Mouse (Mus musculus) hindbrain, embryonic 12.5 days (tissue): ENCODE measurements around the gene Mob2. TPM values are rescaled to one million over a fixed set of nuclear protein-coding genes. Genes with fewer than 3 reads are reported as not detected.

Source experiments
- ATAC-seq: fragments of 200-750 bp; cut with Nextera tagmentation; 2 replicates; pipeline ENCODE4 v1.8.0; 2017; ENCODE audit warnings: moderate TSS enrichment; ENCODE audit not compliant: low FRiP score
- H3K27ac ChIP-seq: fragments of 300-500 bp; sonication (generic); 2 replicates; pipeline ENCODE4 v1.5.1; 2016; ENCODE audit warnings: mild to moderate bottlenecking
- H3K27me3 ChIP-seq: fragments of 300-500 bp; sonication (generic); 2 replicates; pipeline ENCODE4 v1.6.1; 2016; ENCODE audit warnings: mild to moderate bottlenecking
- H3K36me3 ChIP-seq: fragments of 300-500 bp; sonication (generic); 2 replicates; pipeline ENCODE4 v1.6.1; 2016; ENCODE audit warnings: mild to moderate bottlenecking
- H3K4me1 ChIP-seq: fragments of 300-500 bp; sonication (generic); 2 replicates; pipeline ENCODE4 v1.6.1; 2016
- H3K4me2 ChIP-seq: fragments of 300-500 bp; sonication (generic); replicated peaks from 2 replicates; pipeline ENCODE4 v1.6.1; 2016; ENCODE audit warnings: mild to moderate bottlenecking
- H3K4me3 ChIP-seq: fragments of 300-500 bp; sonication (generic); 2 replicates; pipeline ENCODE4 v1.5.1; 2016; ENCODE audit warnings: mild to moderate bottlenecking
- H3K9ac ChIP-seq: fragments of 300-500 bp; sonication (generic); 2 replicates; pipeline ENCODE4 v1.6.1; 2016; ENCODE audit warnings: mild to moderate bottlenecking, moderate library complexity
- H3K9me3 ChIP-seq: fragments of 300-500 bp; sonication (generic); replicated peaks from 2 replicates; pipeline ENCODE4 v1.6.1; 2016; ENCODE audit warnings: mild to moderate bottlenecking
- WGBS: fragments of 180-500 bp; shearing (Covaris S2); methylation state at CpG from one replicate; pipeline ENCODE4 v1.1.7; 2016; 5-methylcytosine and 5-hydroxymethylcytosine counted together
- polyA plus RNA-seq: library from polyadenylated mRNA; unstranded; fragments of >200 nt; fragmentation: Nextera tagmentation; extraction: Ambion mirVana; gene quantifications from 2 replicates; pipeline ENCODE4 v1.2.1, GENCODE M21; 2016

Mob2 gene
- polyA plus RNA-seq, 1 experiment from 2014 or later, result 48.0 TPM

- no peak overlapping the region for H3K27ac ChIP-seq
- 82% methylated on average over 1 of the region's 1 CpGs for WGBS
- peaks cover 56% of the 10 kb centered on the region for H3K4me1 ChIP-seq
- H3K4me3 ChIP-seq, result no peak overlapping the region
- 0 out of 2 replicates have a peak overlapping the region, but pooled peaks have one; percentile 23 for H3K9ac ChIP-seq
- no peak for ATAC-seq
- no peaks in the 10 kb centered on the region for H3K9me3 ChIP-seq
- H3K4me2 ChIP-seq, result no peak overlapping the region
- H3K27me3 ChIP-seq, result peaks cover 30% of the 10 kb centered on the region
- peaks cover 35% of the 10 kb centered on the region for H3K36me3 ChIP-seq
Measured at GRCm38 (mm10) chr7:142087069-142087652, 26.3 kb upstream of the Mob2 start.

- ATAC-seq, result no peak
Measured at GRCm38 (mm10) chr7:142086159-142086905, 25.5 kb upstream of the Mob2 start.

GRCm38 (mm10) chr7:142084820-142085219 is 24.0 kb upstream of the Mob2 start:
- H3K36me3 ChIP-seq, result peaks cover 36% of the 10 kb centered on the region
- H3K27me3 ChIP-seq, result peaks cover 51% of the 10 kb centered on the region
- H3K9me3 ChIP-seq, result no peaks in the 10 kb centered on the region
- H3K9ac ChIP-seq, result no peak overlapping the region
- no peak overlapping the region for H3K27ac ChIP-seq
- no peak overlapping the region for H3K4me2 ChIP-seq
- no peak for ATAC-seq
- WGBS, result 55% methylated on average over 3 of the region's 3 CpGs
- peaks cover 38% of the 10 kb centered on the region for H3K4me1 ChIP-seq
- H3K4me3 ChIP-seq, result no peak overlapping the region

More at GRCm38 (mm10) chr7:142086159-142086905, 25.5 kb upstream of the Mob2 start:
- peaks cover 53% of the 10 kb centered on the region for H3K4me1 ChIP-seq
- WGBS, result 85% methylated on average over 4 of the region's 4 CpGs
- no peak overlapping the region for H3K27ac ChIP-seq
- no peak overlapping the region for H3K4me2 ChIP-seq
- H3K9ac ChIP-seq, result no peak overlapping the region
- peaks cover 38% of the 10 kb centered on the region for H3K27me3 ChIP-seq
- H3K9me3 ChIP-seq, result no peaks in the 10 kb centered on the region
- H3K36me3 ChIP-seq, result peaks cover 36% of the 10 kb centered on the region
- no peak overlapping the region for H3K4me3 ChIP-seq

GRCm38 (mm10) chr7:142084395-142084794 is 23.5 kb upstream of the Mob2 start:
- H3K36me3 ChIP-seq, result peaks cover 36% of the 10 kb centered on the region
- no peak overlapping the region for H3K4me2 ChIP-seq
- H3K9ac ChIP-seq, result no peak overlapping the region
- peaks cover 51% of the 10 kb centered on the region for H3K27me3 ChIP-seq
- H3K4me3 ChIP-seq, result no peak overlapping the region
- H3K4me1 ChIP-seq, result peaks cover 34% of the 10 kb centered on the region
- ATAC-seq, result no peak
- H3K9me3 ChIP-seq, result no peaks in the 10 kb centered on the region
- WGBS, result 33% methylated on average over 5 of the region's 5 CpGs
- H3K27ac ChIP-seq, result no peak overlapping the region

- Histone ChIP-seq H3K36me3 (peaks cover 36% of the 10 kb centered on the region), H3K4me1 (peaks cover 28% of the 10 kb centered on the region), H3K27me3 (peaks cover 51% of the 10 kb centered on the region), H3K4me3 (no peak overlapping the region), H3K27ac (no peak overlapping the region), H3K9ac (no peak overlapping the region), H3K9me3 (no peaks in the 10 kb centered on the region), H3K4me2 (no peak overlapping the region)
- 32% methylated on average over 12 of the region's 12 CpGs for WGBS
- ATAC-seq, result no peak
Measured at GRCm38 (mm10) chr7:142083588-142084317, 22.9 kb upstream of the Mob2 start.

GRCm38 (mm10) chr7:142082607-142083006 is 21.7 kb upstream of the Mob2 start:
- Histone ChIP-seq H3K9ac (peak overlapping the region; percentile 49; the same call in 1 of the 2 replicates), H3K9me3 (no peaks in the 10 kb centered on the region), H3K4me2 (peak overlapping the region; percentile 34; the same call in 1 of the 2 replicates), H3K36me3 (peaks cover 40% of the 10 kb centered on the region), H3K27ac (no peak overlapping the region), H3K4me1 (peaks cover 17% of the 10 kb centered on the region), H3K27me3 (peaks cover 51% of the 10 kb centered on the region), H3K4me3 (peak overlapping the region; percentile 14; the same call in 1 of the 2 replicates)
- WGBS, result 24% methylated on average over 16 of the region's 16 CpGs
- ATAC-seq, result no peak

GRCm38 (mm10) chr7:142082179-142082578 is 21.3 kb upstream of the Mob2 start:
- H3K9ac ChIP-seq, result peak overlapping the region; percentile 49; the same call in 1 of the 2 replicates
- ATAC-seq, result no peak
- peaks cover 51% of the 10 kb centered on the region for H3K27me3 ChIP-seq
- H3K4me1 ChIP-seq, result peaks cover 17% of the 10 kb centered on the region
- H3K36me3 ChIP-seq, result peaks cover 40% of the 10 kb centered on the region
- no peaks in the 10 kb centered on the region for H3K9me3 ChIP-seq
- peak overlapping the region; percentile 14 for H3K4me3 ChIP-seq
- 5% methylated on average over 35 of the region's 38 CpGs for WGBS
- H3K4me2 ChIP-seq, result peak overlapping the region; percentile 34
- no peak overlapping the region for H3K27ac ChIP-seq

- Histone ChIP-seq H3K9me3 (no peaks in the 10 kb centered on the region), H3K27ac (no peak overlapping the region), H3K9ac (no peak overlapping the region; the same call in 1 of the 2 replicates), H3K4me2 (peak overlapping the region; percentile 34), H3K27me3 (peaks cover 51% of the 10 kb centered on the region), H3K36me3 (peaks cover 37% of the 10 kb centered on the region), H3K4me1 (peaks cover 17% of the 10 kb centered on the region), H3K4me3 (peak overlapping the region; percentile 14)
- ATAC-seq, result no peak
- WGBS, result 32% methylated on average over 17 of the region's 17 CpGs
Measured at GRCm38 (mm10) chr7:142081736-142082135, 20.9 kb upstream of the Mob2 start.

- no peaks in the 10 kb centered on the region for H3K9me3 ChIP-seq
- H3K4me1 ChIP-seq, result peaks cover 17% of the 10 kb centered on the region
- peaks cover 29% of the 10 kb centered on the region for H3K36me3 ChIP-seq
- ATAC-seq, result no peak
- 54% methylated on average over 2 of the region's 2 CpGs for WGBS
- no peak overlapping the region for H3K4me3 ChIP-seq
- H3K4me2 ChIP-seq, result no peak overlapping the region
- H3K27ac ChIP-seq, result no peak overlapping the region
- peaks cover 51% of the 10 kb centered on the region for H3K27me3 ChIP-seq
- no peak overlapping the region for H3K9ac ChIP-seq
Measured at GRCm38 (mm10) chr7:142080876-142081275, 20.0 kb upstream of the Mob2 start.

- H3K9ac ChIP-seq, result no peak overlapping the region
- H3K4me1 ChIP-seq, result peaks cover 17% of the 10 kb centered on the region
- no peaks in the 10 kb centered on the region; the same call in 1 of the 2 replicates for H3K9me3 ChIP-seq
- 53% methylated on average over 5 of the region's 5 CpGs for WGBS
- H3K4me3 ChIP-seq, result no peak overlapping the region
- H3K4me2 ChIP-seq, result no peak overlapping the region
- no peak overlapping the region for H3K27ac ChIP-seq
- H3K27me3 ChIP-seq, result peaks cover 43% of the 10 kb centered on the region
- no peak for ATAC-seq
- peaks cover 22% of the 10 kb centered on the region for H3K36me3 ChIP-seq
Measured at GRCm38 (mm10) chr7:142079365-142079764, 18.5 kb upstream of the Mob2 start.

GRCm38 (mm10) chr7:142077138-142077537 is 16.3 kb upstream of the Mob2 start:
- Histone ChIP-seq H3K9me3 (no peaks in the 10 kb centered on the region; the same call in 1 of the 2 replicates), H3K27ac (no peak overlapping the region), H3K9ac (no peak overlapping the region), H3K4me3 (no peak overlapping the region), H3K4me2 (no peak overlapping the region), H3K36me3 (peaks cover 5% of the 10 kb centered on the region), H3K4me1 (peaks cover 5% of the 10 kb centered on the region), H3K27me3 (peaks cover 25% of the 10 kb centered on the region)
- no peak for ATAC-seq
- WGBS, result 76% methylated on average over 3 of the region's 3 CpGs
